9 mouse cellular contexts compared by ENCODE assay signal in the genomic region with DNA sequence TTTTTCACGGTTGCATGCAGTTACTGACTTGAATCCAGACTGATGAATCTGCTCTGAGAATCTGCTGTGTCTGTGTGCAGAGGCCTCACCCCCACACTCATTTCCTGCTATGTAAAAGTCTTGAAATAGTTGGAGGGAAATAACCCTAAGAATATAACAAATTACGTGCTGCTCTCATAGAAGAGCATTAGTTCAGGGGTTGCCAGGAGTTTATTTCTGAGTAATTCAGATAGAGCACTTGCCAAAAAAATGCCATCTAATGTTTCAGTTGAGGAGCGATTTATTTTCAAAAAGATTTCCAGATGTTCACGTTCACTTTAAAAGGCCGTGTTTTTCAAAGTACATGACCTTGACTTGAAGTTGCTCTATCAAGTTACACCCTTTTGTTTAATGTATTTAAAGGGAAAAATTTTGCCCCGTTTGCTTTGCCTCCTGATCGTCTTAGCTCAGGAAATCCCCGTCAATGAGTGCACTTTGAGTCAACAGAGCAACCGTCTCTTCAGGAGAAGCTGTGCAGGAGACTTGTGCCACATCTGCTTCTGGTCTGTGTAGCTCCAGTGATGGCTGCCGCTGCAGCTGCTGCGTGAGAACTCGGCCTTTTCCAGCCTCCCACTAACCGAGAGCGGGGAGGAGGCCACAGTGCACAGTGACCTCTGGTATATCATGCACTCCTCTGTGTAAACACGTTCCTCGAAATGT. TPM values are rescaled to one million over a fixed set of nuclear protein-coding genes. Genes with fewer than 3 reads are reported as not detected.
DNase-seq lines count a peak whose midpoint lies in the region; TF ChIP-seq lines count a peak whose summit lies in the region.
"Had no signal": no experiment of that assay in that cellular context is flagged by ENCODE, and none has a peak within 500 bp of the region (broad histone marks: within the 10 kb centered on the region; RNA-seq: fewer than 3 reads in every experiment).

No protein-coding gene starts in this region.

- no peak; the same call in 1 of the 2 replicates for TF ChIP-seq POLR2A in embryonic fibroblast, embryonic 13.5 days (IDR thresholded peaks at IDR 0.05; ENCODE audit: low read depth, low read length)

- TF ChIP-seq CTCF in embryonic fibroblast, embryonic 13.5 days (IDR thresholded peaks at IDR 0.05; ENCODE audit: borderline replicate concordance, insufficient read depth, low read length): no peak

- DNase-seq in adrenal gland, adult 18-20 months (ENCODE audit: low spot score in 2 of 2): peak; percentile 8 to 20
- no peak for DNase-seq in adrenal gland, postnatal 4 days (ENCODE audit: low spot score in 2 of 2)
- peak; percentile 25 for DNase-seq in CD4-positive helper T cell, adult 2 months (ENCODE audit: low read depth, low spot score)
- DNase-seq in kidney, postnatal 14 days: peak; percentile 17
- DNase-seq in splenic B cell, adult 2 months (ENCODE audit: low read depth, low spot score): peak; percentile 40
- no peak for DNase-seq in layer of hippocampus, postnatal 36 days
- no peak for DNase-seq in right cerebral cortex, postnatal 14 days

- H3K27ac ChIP-seq in embryonic fibroblast, embryonic 13.5 days (ENCODE audit: insufficient read depth, low read length): peak overlapping the region; percentile 95
- H3K27ac ChIP-seq: hindbrain, embryonic 15.5 days had no signal

- peak overlapping the region; percentile 5; the same call in 1 of the 2 replicates for H3K4me3 ChIP-seq in embryonic fibroblast, embryonic 13.5 days (ENCODE audit: insufficient read depth, low read length)
- H3K4me3 ChIP-seq: hindbrain, embryonic 15.5 days had no signal

- no peaks in the 10 kb centered on the region for H3K36me3 ChIP-seq in splenic B cell, adult 2 months (ENCODE audit: control insufficient read depth, insufficient read depth, low read length, poor library complexity, severe bottlenecking)
- H3K36me3 ChIP-seq: hindbrain, embryonic 15.5 days had no signal

- H3K27me3 ChIP-seq in splenic B cell, adult 2 months (ENCODE audit: control insufficient read depth, insufficient read depth, low read length, poor library complexity, severe bottlenecking): no peaks in the 10 kb centered on the region
- H3K27me3 ChIP-seq: hindbrain, embryonic 15.5 days had no signal

- H3K4me1 ChIP-seq in embryonic fibroblast, embryonic 13.5 days (ENCODE audit: control insufficient read depth, insufficient read depth, low read length): peaks cover 8% of the 10 kb centered on the region; the same call in 1 of the 2 replicates
- H3K4me1 ChIP-seq: hindbrain, embryonic 15.5 days had no signal

RNA-seq across cellular contexts. Expression of gene Sec61g, which starts 50.9 kb away (rescaled TPM):
- total RNA-seq in adrenal gland, adult 18-20 months (2021): 10 to 100 TPM in 1 of 2 experiments, 1 to 10 TPM in 1; 6.0 to 12.6 TPM
- 10 to 100 TPM; 14.5 to 17.4 TPM for total RNA-seq in adrenal gland, postnatal 4 days (2021)
- 20.3 and 21.7 TPM in 2 replicates for polyA plus RNA-seq in embryonic fibroblast, embryonic 13.5 days (2011; ENCODE audit: insufficient read length, low read depth, missing spikeins)
- total RNA-seq in layer of hippocampus, postnatal 36 days (2021): 10 to 100 TPM in 1 of 2 experiments, 1 to 10 TPM in 1; 10.0 to 10.9 TPM

Comparison
In these comparisons a context has a peak if more than half of its experiments do, and no peak if none do; other contexts are left out.
1. DNase-seq: peak in adrenal gland, adult 18-20 months (2 of 2), CD4-positive helper T cell, adult 2 months (single experiment), kidney, postnatal 14 days (single experiment) and splenic B cell, adult 2 months (single experiment); none in adrenal gland, postnatal 4 days (0 of 2), layer of hippocampus, postnatal 36 days (0 of 2) and right cerebral cortex, postnatal 14 days (single experiment).